In the genomic region with DNA sequence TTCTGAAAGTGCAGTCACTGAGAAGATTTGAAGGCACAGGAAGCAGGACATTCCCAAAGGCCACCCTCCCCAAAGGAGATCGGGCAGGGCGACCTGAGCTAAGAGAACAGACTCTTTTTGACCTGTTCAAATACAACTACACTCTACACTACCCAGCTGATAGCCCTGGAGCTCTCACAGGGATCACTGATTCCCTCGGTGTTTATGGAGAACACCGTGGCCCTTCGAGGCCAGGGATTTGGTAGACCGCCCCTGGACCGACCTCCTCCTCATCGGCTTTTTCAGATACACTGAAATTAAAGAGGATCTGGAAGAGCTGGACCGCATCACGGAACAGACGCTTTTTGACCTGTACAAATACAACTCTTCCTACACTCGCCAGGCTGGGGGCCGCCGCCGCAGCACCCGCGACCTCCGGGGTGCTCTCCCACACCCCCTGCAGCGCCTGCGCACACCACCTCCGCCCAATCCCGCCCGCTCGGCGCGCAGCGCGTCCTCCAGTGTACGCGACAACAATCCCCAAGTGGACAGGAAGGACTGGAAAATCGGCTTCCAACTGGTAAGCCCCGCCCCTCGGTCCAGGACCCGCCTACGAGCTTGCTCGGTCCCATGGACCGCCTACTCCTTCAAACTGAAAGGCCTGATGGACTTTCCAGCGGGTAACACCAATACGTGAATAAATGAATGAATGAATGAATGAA, we compare ENCODE assay signal across 1 mouse cellular context.
A peak's percentile ranks its signal among the peaks of the same experiment; 100 is the strongest.
TF ChIP-seq lines count a peak whose summit lies in the region.

No protein-coding gene starts in this region.

TF ChIP-seq in MEL, 35 proteins besides CTCF, POLR2A, EP300 and RAD21:
- peak; percentile 63 for TF ChIP-seq NRF1 (IDR thresholded peaks at IDR 0.05; ENCODE audit: insufficient read depth, low read depth, low read length, poor library complexity, severe bottlenecking)
- TF ChIP-seq GABPA (IDR thresholded peaks at IDR 0.05; ENCODE audit: low read depth, low read length) = no peak
- no peak for TF ChIP-seq MAX (IDR thresholded peaks at IDR 0.05; ENCODE audit: low read length)
- TF ChIP-seq MXI1 (IDR thresholded peaks at IDR 0.05; ENCODE audit: low read depth, low read length) = no peak
- TF ChIP-seq MAFK (IDR thresholded peaks at IDR 0.05; ENCODE audit: borderline replicate concordance, low read depth, low read length) = no peak
- 0 out of 2 replicates have a peak, but pooled peaks have one; percentile 22 for TF ChIP-seq SIN3A (IDR thresholded peaks at IDR 0.05; ENCODE audit: low read length)
- TF ChIP-seq UBTF (IDR thresholded peaks at IDR 0.05; ENCODE audit: borderline replicate concordance, insufficient read depth, low read depth, low read length) = no peak
- 0 out of 2 replicates have a peak, but pooled peaks have one; percentile 29 for TF ChIP-seq MAZ (IDR thresholded peaks at IDR 0.05; ENCODE audit: low read depth, low read length)
